Mouse (Mus musculus): ENCODE data around the gene Slc36a1. TPM values are rescaled to one million over a fixed set of nuclear protein-coding genes. Genes with fewer than 3 reads are reported as not detected.

The Slc36a1 gene
- polyA plus RNA-seq, 1 experiment from 2014 or later: 3.2 TPM

- Histone ChIP-seq H3K9me3 (no peaks in the 10 kb centered on the region), H3K27ac (no peak overlapping the region), H3K4me2 (no peak overlapping the region), H3K36me3 (no peaks in the 10 kb centered on the region), H3K27me3 (no peaks in the 10 kb centered on the region), H3K4me1 (replicated peaks) (no peaks in the 10 kb centered on the region), H3K9ac (no peak overlapping the region), H3K4me3 (no peak overlapping the region)
- no peak for ATAC-seq (ENCODE audit: low FRiP score)
- WGBS: 92% methylated on average over 5 of the region's 5 CpGs
Measured at GRCm38 (mm10) chr11:55184246-55184645, 19.9 kb upstream of the Slc36a1 start.

- no peaks in the 10 kb centered on the region for H3K4me1 ChIP-seq (replicated peaks)
- 32% methylated on average over 10 of the region's 10 CpGs for WGBS
- ATAC-seq (ENCODE audit: low FRiP score): no peak
Measured at GRCm38 (mm10) chr11:55184733-55185291, 19.3 kb upstream of the Slc36a1 start, which contains the start of gene Slc36a2. Gene Slc36a2, minus strand, starts transcription at chr11:55185077.

GRCm38 (mm10) chr11:55187292-55187691 is 16.9 kb upstream of the Slc36a1 start:
- Histone ChIP-seq H3K4me3 (no peak overlapping the region), H3K9ac (no peak overlapping the region), H3K27ac (no peak overlapping the region), H3K4me1 (replicated peaks) (no peaks in the 10 kb centered on the region), H3K4me2 (no peak overlapping the region), H3K36me3 (no peaks in the 10 kb centered on the region), H3K27me3 (no peaks in the 10 kb centered on the region), H3K9me3 (no peaks in the 10 kb centered on the region)
- no peak for ATAC-seq (ENCODE audit: low FRiP score)
- WGBS: 90% methylated on average over 4 of the region's 4 CpGs

More at GRCm38 (mm10) chr11:55184733-55185291, 19.3 kb upstream of the Slc36a1 start, which contains the start of gene Slc36a2:
- Histone ChIP-seq H3K27me3 (no peaks in the 10 kb centered on the region), H3K9ac (no peak within 1 kb of the TSS), H3K4me3 (no peak within 1 kb of the TSS), H3K9me3 (no peaks in the 10 kb centered on the region), H3K36me3 (no peaks in the 10 kb centered on the region), H3K4me2 (no peak within 1 kb of the TSS), H3K27ac (no peak within 1 kb of the TSS)

- 82% methylated on average over 6 of the region's 6 CpGs for WGBS
Measured at GRCm38 (mm10) chr11:55187777-55188176, 16.4 kb upstream of the Slc36a1 start.

GRCm38 (mm10) chr11:55190216-55190615 is 13.9 kb upstream of the Slc36a1 start:
- no peaks in the 10 kb centered on the region for H3K36me3 ChIP-seq
- 89% methylated on average over 3 of the region's 3 CpGs for WGBS
- no peak overlapping the region for H3K9ac ChIP-seq
- H3K4me2 ChIP-seq: no peak overlapping the region
- H3K27me3 ChIP-seq: no peaks in the 10 kb centered on the region
- H3K4me1 ChIP-seq (replicated peaks): no peaks in the 10 kb centered on the region
- H3K4me3 ChIP-seq: no peak overlapping the region
- no peak for ATAC-seq (ENCODE audit: low FRiP score)
- H3K9me3 ChIP-seq: no peaks in the 10 kb centered on the region
- H3K27ac ChIP-seq: no peak overlapping the region

More at GRCm38 (mm10) chr11:55187777-55188176, 16.4 kb upstream of the Slc36a1 start:
- ATAC-seq (ENCODE audit: low FRiP score): no peak
- Histone ChIP-seq H3K9ac (no peak overlapping the region), H3K9me3 (no peaks in the 10 kb centered on the region), H3K4me1 (replicated peaks) (no peaks in the 10 kb centered on the region), H3K27ac (no peak overlapping the region), H3K4me2 (no peak overlapping the region), H3K4me3 (no peak overlapping the region), H3K27me3 (no peaks in the 10 kb centered on the region), H3K36me3 (no peaks in the 10 kb centered on the region)

- H3K9ac ChIP-seq: no peak overlapping the region
- H3K4me2 ChIP-seq: no peak overlapping the region
- ATAC-seq (ENCODE audit: low FRiP score): no peak
- no peak overlapping the region for H3K4me3 ChIP-seq
- H3K4me1 ChIP-seq (replicated peaks): no peaks in the 10 kb centered on the region
- 70% methylated on average over 6 of the region's 6 CpGs for WGBS
- H3K9me3 ChIP-seq: no peaks in the 10 kb centered on the region
- H3K36me3 ChIP-seq: no peaks in the 10 kb centered on the region
- H3K27me3 ChIP-seq: no peaks in the 10 kb centered on the region
- H3K27ac ChIP-seq: no peak overlapping the region
Measured at GRCm38 (mm10) chr11:55197086-55197485, 7.1 kb upstream of the Slc36a1 start.

GRCm38 (mm10) chr11:55197740-55198510 is 6.2 kb upstream of the Slc36a1 start:
- no peak for ATAC-seq (ENCODE audit: low FRiP score)
- no peaks in the 10 kb centered on the region for H3K9me3 ChIP-seq
- H3K36me3 ChIP-seq: no peaks in the 10 kb centered on the region
- H3K4me3 ChIP-seq: no peak overlapping the region
- H3K4me2 ChIP-seq: no peak overlapping the region
- H3K27me3 ChIP-seq: 0 out of 2 replicates have a peak, but pooled peaks cover 3% of the 10 kb centered on the region
- H3K4me1 ChIP-seq (replicated peaks): no peaks in the 10 kb centered on the region
- WGBS: 87% methylated on average over 8 of the region's 8 CpGs
- no peak overlapping the region for H3K27ac ChIP-seq
- no peak overlapping the region for H3K9ac ChIP-seq

- ATAC-seq (ENCODE audit: low FRiP score): peak; percentile 70; the same call in 1 of the 2 replicates
- 0 out of 2 replicates have a peak, but pooled peaks cover 3% of the 10 kb centered on the region for H3K27me3 ChIP-seq
- H3K9me3 ChIP-seq: no peaks in the 10 kb centered on the region
- H3K4me3 ChIP-seq: peak overlapping the region; percentile 84
- H3K36me3 ChIP-seq: no peaks in the 10 kb centered on the region
- peak overlapping the region; percentile 88 for H3K9ac ChIP-seq
- H3K4me1 ChIP-seq (replicated peaks): peaks cover 31% of the 10 kb centered on the region
- peak overlapping the region; percentile 96 for H3K4me2 ChIP-seq
- H3K27ac ChIP-seq: peak overlapping the region; percentile 72
- WGBS: 6% methylated on average over 17 of the region's 17 CpGs
Measured at GRCm38 (mm10) chr11:55204602-55205001, 452 bp downstream of the Slc36a1 start.

- 0 out of 2 replicates have a peak overlapping the region, but pooled peaks have one; percentile 2 for H3K9ac ChIP-seq
- H3K27me3 ChIP-seq: no peaks in the 10 kb centered on the region
- no peak overlapping the region for H3K27ac ChIP-seq
- H3K4me1 ChIP-seq (replicated peaks): peaks cover 34% of the 10 kb centered on the region
- no peak overlapping the region for H3K4me3 ChIP-seq
- no peaks in the 10 kb centered on the region for H3K9me3 ChIP-seq
- no peaks in the 10 kb centered on the region for H3K36me3 ChIP-seq
- WGBS: 75% methylated on average over 6 of the region's 6 CpGs
- no peak for ATAC-seq (ENCODE audit: low FRiP score)
- no peak overlapping the region for H3K4me2 ChIP-seq
Measured at GRCm38 (mm10) chr11:55208001-55208690, 4.0 kb downstream of the Slc36a1 start.

GRCm38 (mm10) chr11:55209032-55209431 is 4.9 kb downstream of the Slc36a1 start:
- WGBS: 83% methylated on average over 2 of the region's 2 CpGs
- H3K4me1 ChIP-seq (replicated peaks): peaks cover 34% of the 10 kb centered on the region
- H3K9ac ChIP-seq: no peak overlapping the region
- ATAC-seq (ENCODE audit: low FRiP score): no peak
- H3K9me3 ChIP-seq: no peaks in the 10 kb centered on the region
- H3K27me3 ChIP-seq: no peaks in the 10 kb centered on the region
- H3K27ac ChIP-seq: no peak overlapping the region
- peaks cover 3% of the 10 kb centered on the region for H3K36me3 ChIP-seq
- no peak overlapping the region for H3K4me2 ChIP-seq
- no peak overlapping the region for H3K4me3 ChIP-seq

- Histone ChIP-seq H3K36me3 (peaks cover 10% of the 10 kb centered on the region), H3K27me3 (no peaks in the 10 kb centered on the region), H3K4me2 (no peak overlapping the region), H3K27ac (no peak overlapping the region), H3K9ac (no peak overlapping the region), H3K4me1 (replicated peaks) (peaks cover 30% of the 10 kb centered on the region), H3K9me3 (no peaks in the 10 kb centered on the region), H3K4me3 (no peak overlapping the region)
- WGBS: 88% methylated on average over 6 of the region's 6 CpGs
- ATAC-seq (ENCODE audit: low FRiP score): no peak
Measured at GRCm38 (mm10) chr11:55209626-55210353, 5.6 kb downstream of the Slc36a1 start.

- WGBS: 100% methylated on average over 4 of the region's 4 CpGs
- Histone ChIP-seq H3K36me3 (peaks cover 34% of the 10 kb centered on the region), H3K4me2 (no peak overlapping the region), H3K9me3 (no peaks in the 10 kb centered on the region), H3K27ac (no peak overlapping the region), H3K9ac (no peak overlapping the region), H3K4me3 (no peak overlapping the region), H3K4me1 (replicated peaks) (peaks cover 5% of the 10 kb centered on the region; the same call in 1 of the 2 replicates), H3K27me3 (no peaks in the 10 kb centered on the region)
- no peak for ATAC-seq (ENCODE audit: low FRiP score)
Measured at GRCm38 (mm10) chr11:55213518-55213917, 9.4 kb downstream of the Slc36a1 start.
